Mouse (Mus musculus) lung, postnatal 25 days (tissue): Measurements from ENCODE around the gene Comtd1.

Source experiments
- DNase-seq: peaks from one replicate; pipeline ENCODE4 v3.0.0; 2022; ENCODE audit warnings: low spot score

Comtd1 gene

DNA sequence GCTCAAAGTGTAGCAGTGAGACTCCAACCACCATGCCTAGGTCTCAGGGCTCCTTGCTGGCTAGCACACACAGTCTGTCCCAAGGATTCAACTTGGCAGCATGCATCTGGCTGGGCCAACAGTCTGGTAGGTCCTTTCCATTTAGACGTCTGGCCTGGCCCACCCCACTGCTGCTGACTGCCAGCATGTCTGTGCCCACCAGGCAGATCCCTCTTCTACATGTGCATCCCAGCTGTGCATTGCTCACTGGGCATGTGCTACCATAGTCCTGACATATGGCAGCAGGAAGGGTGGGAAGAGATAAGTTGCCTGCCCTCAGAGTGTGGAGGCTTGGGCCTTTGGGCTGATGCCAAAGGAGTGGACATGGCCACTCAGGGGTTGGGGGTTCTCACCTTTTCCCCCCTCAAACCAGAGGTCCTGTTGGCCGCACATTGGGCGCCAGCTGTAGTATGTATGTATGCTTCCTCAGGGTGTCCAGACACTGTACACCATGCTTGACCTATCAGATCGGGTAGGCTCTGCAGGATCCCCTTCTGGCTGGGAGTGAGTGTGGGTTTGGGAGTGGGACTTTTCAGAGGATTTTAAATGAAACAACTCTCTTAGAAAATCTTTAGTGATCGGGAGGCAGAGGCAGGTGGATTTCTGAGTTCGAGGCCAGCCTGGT, 46.1 kb downstream of the Comtd1 start:
- no peak for DNase-seq

- no peak for DNase-seq
Measured at GRCm38 (mm10) chr14:21801624-21802023, 47.2 kb downstream of the Comtd1 start.

DNA sequence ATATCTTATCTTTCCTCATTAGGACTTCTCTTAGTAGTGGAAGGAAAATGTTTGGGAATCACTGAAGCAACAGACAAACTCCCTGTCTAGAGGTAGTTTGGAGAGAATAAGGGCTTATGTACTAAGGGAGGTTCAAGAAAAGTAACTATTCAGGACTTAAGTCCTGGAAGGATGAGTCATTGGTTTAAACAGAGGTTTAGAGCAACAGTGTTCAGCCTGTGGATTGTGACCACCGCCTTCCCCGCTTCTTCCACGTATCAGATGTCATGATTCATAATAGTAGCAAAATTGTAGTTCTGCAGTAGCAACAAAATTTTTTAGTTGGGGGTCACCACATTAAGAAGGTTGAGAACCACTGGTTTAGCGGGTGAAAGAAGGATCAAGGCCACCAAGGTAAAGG, 48.1 kb downstream of the Comtd1 start:
- no peak for DNase-seq
